Mouse (Mus musculus) megakaryocyte, embryonic 14.5 days (primary cell): ENCODE results near the gene Ptprn2. TPM values are rescaled to one million over a fixed set of nuclear protein-coding genes. Genes with fewer than 3 reads are reported as not detected.

Experiments used
- H3K27me3 ChIP-seq: replicated peaks from 2 replicates; pipeline ENCODE3; 2012; ENCODE audit warnings: inconsistent platforms
- H3K36me3 ChIP-seq: replicated peaks from 2 replicates; pipeline ENCODE3; 2012; ENCODE audit warnings: low read length, inconsistent platforms, mixed read lengths
- H3K4me1 ChIP-seq: 2 replicates; pipeline ENCODE4 v1.6.1; 2012; ENCODE audit warnings: inconsistent platforms
- H3K4me3 ChIP-seq: replicated peaks from 2 replicates; pipeline ENCODE3; 2012; ENCODE audit warnings: moderate library complexity, mild to moderate bottlenecking, inconsistent platforms
- H3K9me3 ChIP-seq: 2 replicates; pipeline ENCODE4 v1.6.1; 2012; ENCODE audit warnings: inconsistent platforms
- FLI1 ChIP-seq: IDR thresholded peaks from 2 replicates; pipeline ENCODE4 v1.6.1; 2012; ENCODE audit warnings: low read length, inconsistent platforms, mixed read lengths
- GATA1 ChIP-seq: IDR thresholded peaks from 3 replicates; pipeline ENCODE4 v1.6.1; 2012; ENCODE audit warnings: mixed read lengths, low read length, inconsistent platforms, borderline replicate concordance
- polyA plus RNA-seq: library from polyadenylated mRNA; stranded (reverse); fragments of >175 nt; gene quantifications from 2 replicates; pipeline ENCODE4 v1.2.3, GENCODE M21; 2012; ENCODE audit warnings: low replicate concordance; ENCODE audit not compliant: insufficient read depth

Ptprn2 gene
- polyA plus RNA-seq, 1 experiment: not detected

DNA sequence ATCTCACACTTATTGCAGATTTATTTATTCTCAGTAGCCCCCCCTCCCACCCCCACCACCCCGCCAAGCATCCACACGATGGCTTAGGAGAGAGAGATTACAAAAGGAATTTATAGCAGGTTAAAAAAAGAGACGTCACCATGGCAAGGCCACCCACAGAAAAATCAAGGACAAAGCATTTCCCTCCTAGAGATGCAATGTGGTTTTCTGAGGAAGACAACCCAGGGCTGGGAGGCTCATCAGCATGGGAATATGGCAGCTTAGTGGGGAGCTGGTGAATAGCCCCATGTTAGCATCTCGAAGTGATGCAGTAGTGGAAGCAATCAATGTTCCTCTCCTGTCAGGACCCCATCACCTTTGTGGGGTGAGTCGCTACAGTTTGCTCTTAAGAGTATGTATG is 649.7 kb downstream of the Ptprn2 start:
- H3K27me3 ChIP-seq: no peaks in the 10 kb centered on the region
- no peak overlapping the region for H3K4me3 ChIP-seq
- no peaks in the 10 kb centered on the region for H3K36me3 ChIP-seq
- H3K9me3 ChIP-seq: no peaks in the 10 kb centered on the region
- H3K4me1 ChIP-seq: no peaks in the 10 kb centered on the region
- no peak for TF ChIP-seq FLI1
- no peak for TF ChIP-seq GATA1

DNA sequence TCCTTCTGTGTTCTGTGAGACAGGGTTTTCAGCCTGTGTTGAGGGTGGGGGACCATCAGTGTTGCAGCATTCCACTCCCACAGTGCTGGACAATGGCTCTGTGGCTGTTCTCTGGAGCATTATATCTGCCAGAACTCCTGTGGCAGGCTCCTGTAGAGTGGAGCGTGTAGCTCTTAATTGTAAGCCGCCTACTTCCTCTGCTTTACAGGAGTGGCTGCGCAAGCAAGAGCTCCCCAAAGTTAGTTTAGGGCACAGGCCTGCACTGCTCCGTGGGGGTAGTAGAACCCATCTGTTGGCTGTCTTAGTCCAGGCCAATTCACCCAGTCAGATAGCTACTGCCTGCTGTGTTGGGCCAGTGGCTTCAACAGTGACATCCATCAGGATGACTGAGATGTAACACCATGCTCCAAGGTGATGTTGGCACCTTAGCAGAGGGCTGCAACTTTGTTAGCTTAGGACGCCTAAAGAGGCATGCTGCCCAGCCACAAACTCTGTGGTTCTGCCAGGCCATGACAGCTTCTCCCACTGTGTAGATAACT is 651.0 kb downstream of the Ptprn2 start:
- Histone ChIP-seq H3K36me3 (no peaks in the 10 kb centered on the region), H3K27me3 (no peaks in the 10 kb centered on the region), H3K4me1 (no peaks in the 10 kb centered on the region), H3K4me3 (no peak overlapping the region), H3K9me3 (no peaks in the 10 kb centered on the region)
- TF ChIP-seq FLI1: no peak

GRCm38 (mm10) chr12:117140901-117141300 is 655.4 kb downstream of the Ptprn2 start:
- H3K4me3 ChIP-seq: no peak overlapping the region
- H3K36me3 ChIP-seq: no peaks in the 10 kb centered on the region
- no peaks in the 10 kb centered on the region for H3K4me1 ChIP-seq
- TF ChIP-seq FLI1 (no peak), GATA1 (no peak)
- peaks cover 4% of the 10 kb centered on the region for H3K27me3 ChIP-seq
- no peaks in the 10 kb centered on the region for H3K9me3 ChIP-seq

- no peaks in the 10 kb centered on the region for H3K36me3 ChIP-seq
- H3K4me1 ChIP-seq: no peaks in the 10 kb centered on the region
- no peak overlapping the region for H3K4me3 ChIP-seq
- H3K27me3 ChIP-seq: peaks cover 4% of the 10 kb centered on the region
- H3K9me3 ChIP-seq: no peaks in the 10 kb centered on the region
- TF ChIP-seq FLI1 (no peak), GATA1 (no peak)
Observed at GRCm38 (mm10) chr12:117141394-117141793, 655.9 kb downstream of the Ptprn2 start.

DNA sequence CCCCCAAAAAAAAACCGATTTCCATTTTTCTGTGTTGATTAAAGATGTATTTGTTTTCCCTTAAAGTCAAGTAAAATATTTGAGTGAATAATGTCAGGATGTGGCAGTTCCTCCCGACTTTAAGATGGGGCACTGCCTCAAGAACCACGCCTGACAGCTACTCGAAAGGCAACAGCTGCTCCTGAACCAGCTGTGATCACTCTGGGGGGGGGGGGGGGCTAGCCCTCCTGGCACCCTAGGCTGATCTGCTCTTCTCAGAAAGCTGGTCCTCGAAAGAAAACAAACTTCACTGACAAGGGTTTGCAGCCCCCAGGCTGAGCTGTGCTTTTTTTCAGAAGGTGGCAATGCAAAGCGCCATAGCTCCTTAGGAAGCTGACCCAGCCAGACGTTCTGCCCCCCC is 663.7 kb downstream of the Ptprn2 start:
- TF ChIP-seq GATA1 (no peak), FLI1 (no peak)
- no peaks in the 10 kb centered on the region for H3K36me3 ChIP-seq
- H3K9me3 ChIP-seq: no peaks in the 10 kb centered on the region
- H3K4me1 ChIP-seq: peaks cover 5% of the 10 kb centered on the region; the same call in 1 of the 2 replicates
- H3K4me3 ChIP-seq: no peak overlapping the region
- H3K27me3 ChIP-seq: peaks cover 47% of the 10 kb centered on the region

- TF ChIP-seq GATA1: no peak
- TF ChIP-seq FLI1: no peak
- H3K4me3 ChIP-seq: no peak overlapping the region
- peaks cover 61% of the 10 kb centered on the region for H3K27me3 ChIP-seq
Observed at GRCm38 (mm10) chr12:117150611-117151395, 665.3 kb downstream of the Ptprn2 start.

GRCm38 (mm10) chr12:117151611-117152010 is 666.1 kb downstream of the Ptprn2 start:
- peaks cover 5% of the 10 kb centered on the region; the same call in 1 of the 2 replicates for H3K4me1 ChIP-seq

More at GRCm38 (mm10) chr12:117150611-117151395, 665.3 kb downstream of the Ptprn2 start:
- Histone ChIP-seq H3K36me3 (no peaks in the 10 kb centered on the region), H3K4me1 (peaks cover 5% of the 10 kb centered on the region; the same call in 1 of the 2 replicates), H3K9me3 (no peaks in the 10 kb centered on the region)

GRCm38 (mm10) chr12:117152366-117153165 is 667.0 kb downstream of the Ptprn2 start:
- H3K27me3 ChIP-seq: peaks cover 70% of the 10 kb centered on the region
- H3K4me1 ChIP-seq: peaks cover 5% of the 10 kb centered on the region; the same call in 1 of the 2 replicates
- H3K9me3 ChIP-seq: no peaks in the 10 kb centered on the region
- no peaks in the 10 kb centered on the region for H3K36me3 ChIP-seq
- H3K4me3 ChIP-seq: no peak overlapping the region
- TF ChIP-seq FLI1: no peak
- TF ChIP-seq GATA1: no peak

More at GRCm38 (mm10) chr12:117151611-117152010, 666.1 kb downstream of the Ptprn2 start:
- Histone ChIP-seq H3K4me3 (no peak overlapping the region), H3K27me3 (peaks cover 66% of the 10 kb centered on the region), H3K36me3 (no peaks in the 10 kb centered on the region), H3K9me3 (no peaks in the 10 kb centered on the region)
- TF ChIP-seq GATA1: no peak
- no peak for TF ChIP-seq FLI1

GRCm38 (mm10) chr12:117153166-117153480 is 667.6 kb downstream of the Ptprn2 start:
- Histone ChIP-seq H3K36me3 (no peaks in the 10 kb centered on the region), H3K4me3 (no peak overlapping the region), H3K27me3 (peaks cover 75% of the 10 kb centered on the region), H3K9me3 (no peaks in the 10 kb centered on the region), H3K4me1 (peaks cover 5% of the 10 kb centered on the region; the same call in 1 of the 2 replicates)
- no peak for TF ChIP-seq GATA1
- no peak for TF ChIP-seq FLI1
